Mouse (Mus musculus) frontal cortex, postnatal 10 days (tissue): ENCODE data around the gene Cep41.
A peak's percentile ranks its signal among the peaks of the same experiment; 100 is the strongest.

Source experiments
- DNase-seq, 2 experiments: peaks; one replicate each; pipeline ENCODE4 v3.0.0; 2022; ENCODE audit warnings: low spot score in 2 of 2, mixed read lengths in 1 of 2

Cep41 gene

GRCm38 (mm10) chr6:30710371-30711364 is 17.1 kb upstream of the Cep41 start:
- no peak for DNase-seq

DNA sequence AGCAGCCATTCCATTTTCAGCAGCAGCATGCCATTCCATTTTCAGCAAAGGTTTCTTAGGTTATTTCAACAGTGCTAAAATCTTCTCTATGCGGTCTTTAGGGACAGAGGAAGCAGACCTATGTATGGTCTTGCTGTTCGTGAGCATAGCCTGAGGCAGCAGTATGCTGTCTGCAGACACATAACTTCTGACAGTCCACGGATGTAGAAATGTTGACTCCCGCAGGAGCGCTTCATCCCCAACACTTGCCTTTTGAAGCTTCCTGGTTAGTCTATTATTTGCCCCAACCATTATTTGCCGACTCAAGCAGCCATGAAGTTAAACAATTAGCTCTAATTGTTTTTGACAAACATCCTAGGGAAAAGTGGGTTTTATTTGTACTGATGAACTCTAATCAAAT is 15.6 kb upstream of the Cep41 start:
- DNase-seq = no peak

DNA sequence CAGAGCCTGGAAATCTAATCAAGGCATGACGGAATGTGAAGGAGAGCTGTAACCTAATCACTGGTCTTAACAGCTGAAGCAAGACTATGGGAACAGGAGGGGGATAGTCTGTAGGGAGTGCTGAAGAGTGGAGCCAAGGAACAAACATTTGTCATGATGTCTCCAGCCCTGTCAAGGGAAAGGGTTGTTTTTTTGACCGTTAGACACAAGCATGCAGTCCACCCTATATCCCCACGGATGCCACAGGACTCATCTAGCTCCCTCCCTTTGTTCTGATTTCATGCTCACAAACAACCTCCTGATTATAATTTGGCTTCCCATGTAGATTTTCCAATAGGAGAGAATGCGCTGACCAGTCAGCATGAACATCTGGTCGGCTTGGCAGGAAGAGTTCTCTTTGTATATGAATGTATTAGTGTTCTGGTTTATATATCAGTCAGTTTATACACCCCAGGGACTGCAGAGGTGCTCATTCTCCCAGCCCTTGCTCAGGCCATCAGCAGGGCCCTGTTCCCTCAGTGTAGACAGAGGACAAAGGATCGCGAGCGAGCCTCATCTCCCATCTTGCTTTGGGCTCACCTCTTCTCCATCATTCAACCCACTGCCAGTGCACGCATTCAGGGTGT is 10.5 kb upstream of the Cep41 start:
- DNase-seq = no peak

- no peak for DNase-seq
Measured at GRCm38 (mm10) chr6:30703476-30703875, 9.9 kb upstream of the Cep41 start.

- DNase-seq = no peak
Measured at GRCm38 (mm10) chr6:30702881-30703280, 9.3 kb upstream of the Cep41 start.

DNA sequence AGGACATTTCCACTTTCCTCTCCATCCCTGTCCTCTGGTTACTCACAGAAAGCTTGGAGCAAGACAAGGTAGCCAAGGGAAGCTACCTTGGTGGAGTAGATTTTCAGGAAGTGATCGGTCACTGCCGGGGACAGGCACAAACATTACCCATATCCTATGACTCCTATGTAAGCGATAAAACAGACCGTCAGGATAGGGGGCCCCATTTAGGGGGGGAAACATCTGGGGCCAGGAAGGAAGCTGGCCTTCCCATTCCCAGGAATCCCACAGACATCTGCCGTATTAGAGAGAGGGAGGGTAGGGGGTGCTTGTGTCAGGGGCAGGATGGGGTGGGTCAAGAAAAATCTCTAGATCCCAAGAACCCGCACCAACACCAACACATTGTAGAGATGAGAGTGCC is 6.6 kb upstream of the Cep41 start:
- DNase-seq = no peak

GRCm38 (mm10) chr6:30698036-30698435 is 4.5 kb upstream of the Cep41 start:
- DNase-seq = no peak

DNA sequence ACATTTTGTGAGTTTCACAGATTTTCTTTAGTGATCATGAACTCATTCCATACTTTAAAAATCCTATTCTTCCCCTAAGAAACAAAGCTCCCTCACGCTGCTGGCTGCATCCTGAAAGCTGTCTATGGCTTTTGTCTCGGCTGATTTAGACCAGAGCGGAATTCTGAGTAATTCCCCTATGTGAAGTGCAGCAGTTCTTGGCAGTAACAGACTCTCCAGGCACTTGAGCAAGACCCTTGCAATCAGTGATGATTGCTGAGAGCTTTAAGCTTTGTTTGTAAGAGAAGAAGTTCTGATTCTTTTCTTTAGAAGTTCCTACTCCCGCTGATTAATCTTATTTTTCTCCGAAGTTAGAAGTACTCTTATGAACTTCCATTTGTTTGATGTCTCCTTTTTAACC is 3.9 kb upstream of the Cep41 start:
- DNase-seq = no peak

- no peak for DNase-seq
Measured at GRCm38 (mm10) chr6:30695124-30695523, 1.6 kb upstream of the Cep41 start.

GRCm38 (mm10) chr6:30694209-30694608 is 660 bp upstream of the Cep41 start:
- DNase-seq = no peak

DNA sequence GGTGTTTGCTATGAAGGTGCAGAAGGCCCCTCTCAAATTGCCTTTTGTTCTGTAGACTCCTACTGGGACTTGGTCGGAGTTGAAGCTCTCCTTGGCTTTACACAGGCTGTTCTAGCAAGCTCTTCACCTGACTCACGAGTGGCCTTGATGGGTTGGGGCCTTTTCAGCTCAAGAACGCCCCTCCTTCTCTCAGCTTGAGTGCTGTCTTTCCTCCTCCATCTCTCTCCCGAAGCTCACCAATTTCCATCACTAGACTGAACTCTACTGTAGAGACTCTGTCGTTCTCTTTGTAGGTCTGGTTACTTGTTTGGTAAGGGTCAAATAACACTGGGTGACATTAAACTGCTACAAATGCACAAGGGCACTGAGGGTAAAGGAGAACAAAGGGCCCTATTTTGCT is 723 bp downstream of the Cep41 start:
- DNase-seq = no peak

- no peak for DNase-seq
Measured at GRCm38 (mm10) chr6:30687198-30687597, 6.4 kb downstream of the Cep41 start.

- no peak for DNase-seq
Measured at GRCm38 (mm10) chr6:30684570-30684969, 9.0 kb downstream of the Cep41 start.

- no peak for DNase-seq
Measured at GRCm38 (mm10) chr6:30681935-30682900, 11.3 kb downstream of the Cep41 start.

GRCm38 (mm10) chr6:30680442-30680841 is 13.1 kb downstream of the Cep41 start:
- DNase-seq = no peak

DNA sequence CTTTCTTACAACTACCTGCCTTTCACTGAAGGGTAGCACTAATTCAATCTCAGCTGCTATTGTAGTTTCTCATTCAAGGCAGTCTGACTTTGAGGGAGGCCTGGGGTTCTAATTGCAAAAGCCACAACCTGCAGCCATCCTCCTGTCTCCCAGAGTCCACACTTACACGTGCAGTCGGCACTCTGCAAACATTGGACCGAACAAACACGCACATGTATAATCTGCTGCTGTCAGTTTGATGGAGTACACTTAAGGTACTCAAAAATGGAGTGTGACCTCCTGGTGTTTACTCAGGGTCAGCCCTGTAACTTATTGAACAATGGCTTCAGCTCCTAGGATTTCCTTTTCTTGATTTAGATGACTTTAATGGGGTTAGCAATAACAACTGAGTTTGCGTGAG is 14.0 kb downstream of the Cep41 start:
- DNase-seq = no peak

DNA sequence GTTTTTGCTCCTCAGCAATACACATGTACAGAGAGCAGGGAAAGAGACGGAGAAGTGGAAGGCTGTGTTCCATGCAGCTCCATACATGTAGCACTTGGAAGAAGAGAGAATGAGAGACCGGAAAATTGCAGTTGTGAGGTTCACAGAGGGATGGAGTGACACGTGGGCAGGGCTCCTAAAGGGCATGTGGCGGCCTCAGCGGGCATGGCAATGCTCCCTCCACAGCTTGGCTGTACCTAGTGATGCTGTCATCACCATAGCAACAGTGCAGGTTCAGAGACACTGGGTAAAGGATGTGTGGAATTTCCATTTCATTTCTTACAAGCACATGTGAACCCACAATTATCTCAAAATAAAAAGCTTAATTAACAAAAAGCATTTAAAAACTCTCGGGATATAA is 15.1 kb downstream of the Cep41 start:
- no peak for DNase-seq

GRCm38 (mm10) chr6:30677591-30677990 is 16.0 kb downstream of the Cep41 start:
- no peak for DNase-seq

DNA sequence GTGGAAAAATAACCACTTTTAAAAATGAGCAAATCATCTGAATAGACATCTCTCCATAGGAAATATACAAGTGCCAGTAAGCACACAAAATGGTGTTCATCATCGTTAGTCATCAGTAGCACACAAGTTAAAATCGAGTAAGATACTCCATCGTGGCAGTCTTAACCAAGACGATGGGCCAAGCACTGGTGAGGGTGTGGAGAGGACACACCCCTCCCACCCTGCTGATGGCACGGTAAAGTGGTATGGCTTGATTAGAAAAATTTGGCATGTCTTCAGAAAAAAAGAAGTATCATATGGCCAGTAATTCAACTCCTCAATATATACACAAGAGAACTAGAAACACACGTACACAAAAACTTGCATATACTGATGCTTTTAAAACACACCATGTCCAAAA is 17.0 kb downstream of the Cep41 start:
- no peak for DNase-seq

GRCm38 (mm10) chr6:30675281-30675771 is 18.2 kb downstream of the Cep41 start:
- peak in 1 of 2 experiments; percentile 22 for DNase-seq

GRCm38 (mm10) chr6:30674714-30675280 is 18.8 kb downstream of the Cep41 start:
- no peak for DNase-seq
